Mouse (Mus musculus) urinary bladder, adult 18-20 months (tissue): ENCODE results near the gene Ankrd50.

Source experiments
- DNase-seq, 2 experiments: peaks; one replicate each; pipeline ENCODE4 v3.0.0; 2022; ENCODE audit warnings: low spot score in 2 of 2, mixed read lengths in 2 of 2

Ankrd50 gene

GRCm38 (mm10) chr3:38466139-38466538, 18.5 kb downstream of the Ankrd50 start:
- no peak for DNase-seq

DNA sequence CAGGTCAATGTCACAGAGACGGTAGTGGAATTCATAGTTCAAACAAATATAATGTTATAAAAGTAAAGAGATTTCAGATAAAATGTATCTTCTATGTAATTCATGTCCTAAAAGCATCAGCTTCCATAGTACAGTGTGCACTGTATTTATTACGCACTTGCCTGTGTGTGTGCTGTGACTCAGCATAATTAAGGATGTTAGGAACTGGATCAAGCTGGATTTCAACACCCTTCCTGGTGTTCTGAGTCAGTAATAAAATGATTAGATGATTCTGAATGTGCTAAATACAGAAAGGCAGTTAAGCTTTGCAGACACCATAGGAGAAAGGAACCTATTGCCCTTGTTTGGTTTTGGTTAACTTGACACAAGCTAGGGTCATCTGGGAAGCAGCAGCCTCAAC, 21.5 kb downstream of the Ankrd50 start:
- no peak for DNase-seq

GRCm38 (mm10) chr3:38461742-38462141, 22.9 kb downstream of the Ankrd50 start:
- DNase-seq, result no peak

DNA sequence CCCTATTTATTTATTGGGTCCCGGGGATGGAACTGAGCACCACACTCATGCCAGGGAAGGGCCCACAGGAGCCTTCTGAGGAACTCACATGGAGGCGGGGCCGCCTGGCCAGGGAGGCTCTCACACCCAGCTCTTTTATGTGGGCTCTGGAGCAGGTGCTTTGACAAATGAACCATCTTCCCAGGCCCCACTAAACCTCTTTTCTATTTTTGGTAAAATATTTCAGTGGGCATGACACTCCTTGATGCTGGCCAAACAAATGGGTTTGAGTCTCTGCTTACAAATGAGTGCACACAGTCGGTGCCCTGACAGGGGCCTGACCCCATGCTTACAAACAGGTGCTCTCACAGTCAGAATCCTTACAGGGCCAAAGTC, 24.4 kb downstream of the Ankrd50 start:
- no peak for DNase-seq

- no peak for DNase-seq
These were observed 25.0 kb downstream of the Ankrd50 start for GRCm38 (mm10) chr3:38459507-38460249.

GRCm38 (mm10) chr3:38457041-38457440, 27.6 kb downstream of the Ankrd50 start:
- DNase-seq, result no peak

GRCm38 (mm10) chr3:38452199-38452598, 32.4 kb downstream of the Ankrd50 start:
- no peak for DNase-seq

- DNase-seq, result no peak
These were observed 38.1 kb downstream of the Ankrd50 start for GRCm38 (mm10) chr3:38446586-38446985.

- no peak for DNase-seq
These were observed 40.8 kb downstream of the Ankrd50 start for GRCm38 (mm10) chr3:38443875-38444274.

- no peak for DNase-seq
These were observed 44.1 kb downstream of the Ankrd50 start for GRCm38 (mm10) chr3:38440564-38440991.

DNA sequence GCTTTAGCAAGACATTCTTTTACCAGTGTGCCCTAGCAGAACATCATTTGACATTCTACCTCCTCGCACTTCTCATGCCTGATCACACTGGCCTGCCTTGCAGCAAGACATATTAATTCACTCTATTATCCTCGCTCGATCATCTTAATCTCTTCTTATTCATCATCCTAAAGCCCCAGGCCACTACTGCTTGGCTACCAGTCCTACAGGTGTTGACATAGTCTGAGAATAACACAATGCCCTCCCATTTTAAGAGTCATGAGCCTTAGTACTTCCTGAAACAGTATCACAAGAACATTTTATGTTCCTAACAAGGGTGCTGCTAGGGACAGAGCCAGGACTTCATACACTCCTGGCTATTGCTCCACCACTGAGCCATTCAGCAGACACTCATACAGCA, 48.0 kb downstream of the Ankrd50 start:
- DNase-seq, result no peak

- DNase-seq, result no peak
These were observed 48.8 kb downstream of the Ankrd50 start for GRCm38 (mm10) chr3:38435828-38436227.

GRCm38 (mm10) chr3:38434486-38434885, 50.2 kb downstream of the Ankrd50 start:
- DNase-seq, result no peak

- no peak for DNase-seq
These were observed 50.9 kb downstream of the Ankrd50 start for GRCm38 (mm10) chr3:38433495-38434464.

- DNase-seq, result no peak
These were observed 53.2 kb downstream of the Ankrd50 start for GRCm38 (mm10) chr3:38431461-38431860.

GRCm38 (mm10) chr3:38431042-38431441, 53.6 kb downstream of the Ankrd50 start:
- DNase-seq, result no peak

GRCm38 (mm10) chr3:38427200-38427599, 57.4 kb downstream of the Ankrd50 start:
- DNase-seq, result no peak

- no peak for DNase-seq
These were observed 60.7 kb downstream of the Ankrd50 start for GRCm38 (mm10) chr3:38423966-38424365.

DNA sequence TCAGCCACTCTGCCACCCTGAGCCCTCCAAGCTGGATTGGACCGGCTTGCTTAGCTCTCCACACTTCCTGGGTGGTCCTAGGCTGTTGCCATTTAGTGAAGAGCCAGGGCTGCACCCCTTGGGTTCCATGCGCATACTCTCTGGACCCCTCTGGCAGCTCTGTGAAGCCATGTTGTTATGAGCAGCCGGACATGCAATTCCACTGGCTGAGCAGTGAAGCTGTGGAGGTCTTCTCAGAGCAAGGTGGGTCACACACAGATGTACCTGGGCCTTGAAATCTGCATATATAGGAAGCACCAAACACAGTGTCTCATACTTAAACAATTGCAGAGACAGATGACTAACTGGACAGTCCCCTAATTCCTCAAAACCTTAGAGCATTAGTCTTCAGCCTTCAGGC, 64.7 kb downstream of the Ankrd50 start:
- no peak for DNase-seq

- DNase-seq, result peak; percentile 41 to 60
These were observed 69.2 kb downstream of the Ankrd50 start for GRCm38 (mm10) chr3:38415292-38415930.
